Mouse (Mus musculus): ENCODE data around the gene Grin3a.
A peak's percentile ranks its signal among the peaks of the same experiment; 100 is the strongest.
"Not testable (repeated sequence)": the region's sequence is repeated elsewhere in the genome, so short reads cannot be mapped to it uniquely, and the experiment has no call there.

Gene Grin3a

DNA sequence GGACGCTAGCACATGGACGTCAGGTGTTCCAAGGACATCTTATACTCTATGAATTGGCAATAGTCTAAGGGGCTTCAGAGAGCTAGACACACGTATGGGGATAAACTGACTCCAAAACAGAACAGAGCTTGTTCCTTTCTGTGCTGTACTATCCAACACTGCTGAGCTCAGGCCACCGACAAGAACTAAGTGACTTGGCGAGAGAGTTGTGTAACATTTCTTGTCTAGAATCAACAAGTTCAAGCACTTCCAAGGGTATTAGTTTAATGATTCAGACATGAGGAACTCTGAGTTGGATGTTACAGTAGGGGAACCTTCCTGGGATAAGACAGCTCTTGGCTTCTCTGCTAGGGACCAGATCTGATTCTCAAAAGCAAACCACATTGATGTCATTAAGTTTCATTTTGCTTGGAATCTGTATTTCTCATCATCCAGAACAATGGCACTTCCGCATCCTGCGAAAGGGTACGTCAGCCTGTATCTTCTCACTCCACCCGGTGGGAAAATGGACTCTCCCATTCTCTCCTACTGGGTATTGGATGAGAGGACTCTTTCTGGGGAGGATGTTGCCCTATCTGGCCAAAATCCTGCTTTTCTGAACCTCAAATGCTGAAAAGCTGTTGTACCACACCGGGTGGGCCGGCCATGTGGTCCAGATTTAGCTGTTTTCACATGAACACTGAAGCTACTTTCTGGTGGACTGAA, 165.2 kb downstream of the Grin3a start:
- DNase-seq (ENCODE audit: low read depth): no peak

DNA sequence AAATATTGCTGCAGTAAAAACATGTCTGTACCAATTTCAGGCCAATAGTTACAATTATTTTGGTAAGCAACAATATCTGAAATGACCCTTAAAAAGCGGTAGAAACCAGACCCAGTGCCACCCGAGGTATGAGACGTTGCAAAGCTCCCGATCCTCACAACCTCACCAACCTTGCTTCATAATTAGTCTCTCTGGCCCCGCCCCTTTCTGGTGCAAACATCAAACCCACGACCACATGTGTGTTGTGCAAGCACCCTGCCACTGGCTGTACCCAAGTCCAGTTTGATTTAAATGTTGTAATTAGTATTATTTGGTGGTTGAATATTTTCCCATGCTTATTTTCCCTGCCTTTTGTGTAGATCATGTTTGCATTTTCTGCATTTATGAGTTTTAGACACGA, 168.8 kb downstream of the Grin3a start:
- DNase-seq (ENCODE audit: low read depth): no peak

DNA sequence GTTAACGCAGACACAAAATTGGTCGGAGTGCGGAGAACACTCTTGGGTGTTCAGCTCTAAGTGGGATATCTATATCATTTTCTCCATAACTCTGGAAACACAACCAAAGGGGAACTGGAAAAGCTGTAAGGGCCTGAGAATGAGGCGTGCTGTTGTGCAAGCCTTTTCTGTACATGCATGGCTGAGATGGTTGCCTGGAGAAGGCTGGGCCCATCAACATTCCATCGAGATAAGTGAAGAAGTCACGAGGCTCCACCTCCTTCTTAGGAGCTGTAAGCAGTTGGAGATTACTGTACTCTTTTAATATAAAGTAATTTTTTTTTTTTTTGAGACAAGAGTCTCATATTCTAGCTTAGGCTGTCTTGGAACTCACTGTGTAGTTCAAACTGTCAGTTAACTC, 169.5 kb downstream of the Grin3a start:
- no peak for DNase-seq (ENCODE audit: low read depth)

DNA sequence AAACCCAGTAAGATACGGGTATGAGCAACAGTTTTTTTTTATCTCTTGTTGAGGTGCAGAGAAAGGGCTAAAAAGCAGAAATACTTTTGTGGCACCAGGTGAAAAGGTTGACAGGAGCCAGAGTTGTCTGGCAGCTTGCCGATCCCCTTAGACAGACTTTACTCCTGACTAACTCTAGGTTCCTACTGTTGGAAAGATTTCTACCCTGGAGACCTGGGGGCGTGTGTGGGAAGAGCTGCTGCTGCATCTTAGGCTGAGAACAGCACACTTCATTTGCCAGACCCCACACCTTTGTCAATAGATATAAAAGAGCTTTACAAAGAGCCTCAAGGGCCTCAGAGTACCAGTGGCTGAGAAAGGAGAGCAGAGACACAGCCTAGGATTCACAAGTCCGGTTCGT, 180.7 kb downstream of the Grin3a start:
- no peak for DNase-seq (ENCODE audit: low read depth)

DNA sequence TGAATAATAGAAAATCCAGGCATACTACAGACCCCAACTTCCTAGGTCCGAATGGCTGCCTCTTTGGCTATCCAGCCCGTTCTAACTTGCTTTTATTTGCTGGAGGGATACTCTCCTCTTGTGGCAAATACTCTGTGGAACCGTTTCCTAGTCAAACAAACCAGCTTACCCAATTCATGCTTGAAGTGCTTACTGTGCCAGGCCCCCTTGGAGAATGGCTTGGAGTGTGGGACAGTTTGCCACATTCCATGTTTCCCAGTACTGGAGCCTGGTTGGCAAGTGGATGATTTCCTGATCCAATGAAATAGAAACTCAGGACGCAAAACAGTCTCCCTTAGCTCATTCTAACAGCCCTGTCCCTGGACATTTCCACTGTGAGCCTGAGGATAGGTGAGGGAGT, 183.3 kb downstream of the Grin3a start:
- no peak for DNase-seq (ENCODE audit: low read depth)

DNA sequence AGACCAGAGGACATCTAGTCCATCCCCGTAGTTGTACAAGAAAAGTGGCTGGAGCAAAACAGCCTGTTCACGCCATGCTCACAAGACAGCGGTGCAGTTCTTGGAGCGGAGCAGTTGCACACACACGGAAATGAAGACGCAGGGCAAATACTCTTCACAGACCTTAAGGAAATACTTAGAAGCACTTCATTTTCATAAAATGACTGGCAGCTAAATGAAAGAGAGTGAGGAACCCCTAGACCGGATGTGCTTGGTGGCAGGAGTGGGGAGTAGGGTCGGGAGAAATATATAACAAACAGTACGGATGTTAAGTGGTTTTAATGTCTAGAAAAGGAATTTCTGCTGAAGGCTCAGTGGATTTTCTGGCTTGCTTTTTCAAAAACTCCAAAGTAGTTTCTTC, 183.9 kb downstream of the Grin3a start:
- DNase-seq (ENCODE audit: low read depth): no peak

DNA sequence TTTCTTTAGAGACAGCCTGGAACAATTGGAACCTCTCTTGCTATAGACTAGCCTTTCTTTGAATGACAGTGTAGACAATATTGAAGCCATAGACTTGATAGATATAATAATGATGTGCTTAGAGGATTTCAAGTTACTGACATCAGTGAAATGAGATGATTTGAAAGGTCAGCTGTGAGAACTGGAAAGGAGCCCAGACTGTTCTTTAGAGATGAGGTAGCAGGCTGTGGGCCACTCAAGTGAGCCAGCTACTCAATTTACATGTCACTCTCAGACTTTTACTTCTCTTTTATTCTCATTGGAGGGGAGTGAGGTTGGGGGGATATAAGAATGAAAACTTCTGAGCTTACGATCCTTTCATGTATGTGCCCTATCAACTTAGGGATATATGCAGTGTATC, 186.1 kb downstream of the Grin3a start:
- DNase-seq (ENCODE audit: low read depth): no peak

DNA sequence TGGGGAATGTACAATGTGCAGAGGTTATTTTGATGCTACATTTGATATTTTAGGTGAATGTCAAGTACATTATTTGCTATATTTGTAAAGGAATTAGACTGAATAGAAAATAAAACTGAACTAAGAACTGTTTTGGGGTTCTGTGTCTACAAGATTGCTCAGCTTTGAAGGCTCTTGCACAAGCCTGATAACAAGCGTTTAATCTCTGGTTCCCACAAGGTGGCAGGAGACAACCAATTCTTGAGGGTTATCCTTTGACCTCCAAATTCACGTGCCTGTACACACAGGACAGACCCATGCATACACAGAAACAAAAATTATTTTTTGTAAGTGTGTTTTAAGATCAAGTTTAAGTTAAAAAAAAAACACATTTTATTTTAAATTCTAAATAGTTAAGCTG, 205.6 kb downstream of the Grin3a start:
- no peak for DNase-seq (ENCODE audit: low read depth)

DNA sequence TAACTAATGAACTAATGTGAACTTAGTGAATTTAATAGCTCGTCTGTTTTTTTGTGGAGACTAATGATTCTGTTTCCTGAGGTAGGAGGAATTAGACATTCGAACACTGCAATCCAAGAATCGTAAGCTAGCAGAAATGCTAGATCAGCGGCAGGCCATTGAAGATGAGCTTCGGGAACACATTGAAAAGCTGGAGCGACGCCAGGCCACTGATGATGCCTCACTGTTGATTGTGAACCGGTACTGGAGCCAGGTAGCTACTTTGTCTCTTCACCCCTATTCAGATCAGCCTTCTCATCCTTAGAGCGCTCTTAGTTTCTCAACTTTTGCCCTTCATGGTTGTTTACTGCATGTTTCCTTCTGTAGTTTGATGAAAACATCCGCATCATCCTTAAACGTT, 207.7 kb downstream of the Grin3a start:
- no peak for DNase-seq (ENCODE audit: low read depth)

DNA sequence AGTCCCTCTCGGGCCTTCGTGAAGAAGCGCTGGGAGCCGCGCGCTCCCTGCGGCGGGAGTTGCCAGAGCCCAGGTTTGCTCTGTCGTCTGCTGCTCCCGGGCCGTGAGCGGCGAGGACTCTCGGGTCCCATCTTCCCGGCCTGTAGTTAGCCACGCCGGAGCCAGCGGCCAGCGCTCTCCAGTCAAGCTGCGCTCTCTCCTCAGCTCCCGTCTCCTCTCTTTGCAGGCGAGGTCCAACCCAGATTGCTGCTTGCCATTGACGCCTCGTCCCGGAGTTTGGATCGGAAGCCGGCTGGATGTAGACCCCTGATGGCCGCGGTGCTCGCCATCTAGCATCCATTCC, 213.4 kb downstream of the Grin3a start:
- DNase-seq (ENCODE audit: low read depth): no peak

DNA sequence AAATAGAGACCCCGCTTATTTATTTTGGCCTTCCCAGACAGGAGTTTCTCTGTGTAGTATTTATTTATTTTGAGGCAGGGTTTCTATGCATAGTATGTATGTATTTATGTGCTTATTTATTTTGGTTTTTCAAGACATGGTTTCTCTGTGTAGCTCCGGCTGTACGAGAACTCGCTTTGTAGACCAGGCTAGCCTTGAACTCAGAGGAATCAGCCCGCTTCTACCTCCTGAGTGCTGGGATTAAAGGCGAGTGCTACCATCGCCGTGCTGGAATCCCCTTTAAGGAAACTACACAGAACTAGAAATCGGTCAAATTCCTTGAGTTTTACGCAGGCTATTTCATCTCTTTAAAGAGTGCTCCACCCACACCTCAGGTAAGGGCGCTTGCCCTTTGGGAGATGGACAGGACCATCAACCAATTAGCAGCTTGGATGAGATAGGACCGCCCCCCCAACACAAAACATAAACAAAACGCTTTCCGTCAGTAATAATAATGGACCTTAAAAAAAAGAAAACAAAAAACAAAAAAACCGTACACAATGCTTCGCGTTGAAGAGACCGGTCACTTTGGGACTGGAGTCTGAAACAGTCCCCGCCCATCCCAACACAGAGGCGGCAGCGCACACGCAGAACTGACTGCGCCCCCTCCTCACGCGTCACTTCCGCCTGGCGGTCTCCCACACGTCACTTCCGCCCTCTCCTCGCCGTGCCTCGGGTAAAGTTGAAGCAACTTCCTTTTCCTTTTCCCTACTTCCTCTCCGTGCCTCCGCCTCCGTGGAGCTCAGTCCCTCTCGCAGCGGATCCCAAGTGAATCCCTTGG, 214.0 kb downstream of the Grin3a start, which contains the start of gene Rnf20:
Gene Rnf20, plus strand, starts transcription at position 688 of the 820 bp plus-strand sequence.
- peak; percentile 88 for DNase-seq (ENCODE audit: low read depth)

DNA sequence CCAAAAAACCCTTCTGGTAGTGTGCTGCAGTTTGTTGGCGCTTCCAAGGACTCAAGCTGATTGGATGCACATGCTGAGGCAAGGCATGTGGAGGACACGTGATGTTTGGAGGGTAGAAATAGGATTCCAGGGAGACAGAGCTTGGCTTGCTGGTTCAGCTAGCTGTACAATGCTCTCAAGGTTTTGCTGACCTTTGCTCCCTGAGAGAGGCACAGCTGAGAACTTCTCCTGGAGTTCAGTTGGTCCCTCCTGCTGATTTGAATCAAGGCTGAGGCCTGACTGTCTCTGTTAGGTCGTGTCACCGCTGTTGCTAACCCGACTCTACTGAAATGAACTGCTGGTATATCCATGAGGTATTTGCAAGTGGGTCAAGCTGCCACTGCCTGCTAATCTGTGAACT, 216.6 kb downstream of the Grin3a start:
- DNase-seq (ENCODE audit: low read depth): no peak

DNA sequence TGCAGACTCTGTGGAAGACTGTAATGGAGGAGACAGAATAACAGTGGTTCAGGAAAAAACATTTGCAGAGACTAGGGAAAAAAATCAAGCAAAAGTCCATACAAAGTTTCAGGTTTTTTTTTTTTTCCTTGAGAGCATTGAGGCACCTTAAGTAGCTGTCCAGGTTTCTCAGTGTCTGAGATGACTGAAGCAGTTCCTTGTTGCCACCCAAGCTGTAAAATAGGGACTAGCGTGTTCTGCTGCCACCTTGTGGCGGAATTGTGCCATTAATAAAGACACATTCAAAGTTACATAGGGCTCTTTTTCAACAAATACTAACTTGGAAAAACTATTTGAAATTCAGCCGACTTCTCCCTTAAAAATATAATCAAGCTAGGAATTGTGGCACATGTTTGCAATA, 218.6 kb downstream of the Grin3a start:
- DNase-seq (ENCODE audit: low read depth): peak; percentile 41

DNA sequence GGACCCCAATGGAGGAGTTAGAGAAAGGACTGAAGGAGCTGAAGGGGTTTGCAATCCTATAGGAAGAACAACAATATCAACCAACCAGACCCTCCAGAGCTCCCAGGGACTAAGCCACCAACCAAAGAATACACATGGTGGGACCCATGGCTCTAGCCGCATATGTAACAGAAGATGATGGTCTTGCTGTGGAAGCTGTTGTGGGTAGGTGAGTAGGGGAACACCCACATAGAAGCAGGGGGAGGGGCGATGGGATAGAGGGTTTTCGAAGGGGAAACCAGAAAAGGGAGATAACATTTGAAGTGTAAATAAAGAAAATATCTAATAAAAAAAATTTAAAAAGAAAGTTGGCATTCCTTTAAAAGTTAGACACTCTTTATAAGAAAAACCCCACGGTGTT, 220.6 kb downstream of the Grin3a start:
- DNase-seq (ENCODE audit: low read depth): not testable (repeated sequence)

DNA sequence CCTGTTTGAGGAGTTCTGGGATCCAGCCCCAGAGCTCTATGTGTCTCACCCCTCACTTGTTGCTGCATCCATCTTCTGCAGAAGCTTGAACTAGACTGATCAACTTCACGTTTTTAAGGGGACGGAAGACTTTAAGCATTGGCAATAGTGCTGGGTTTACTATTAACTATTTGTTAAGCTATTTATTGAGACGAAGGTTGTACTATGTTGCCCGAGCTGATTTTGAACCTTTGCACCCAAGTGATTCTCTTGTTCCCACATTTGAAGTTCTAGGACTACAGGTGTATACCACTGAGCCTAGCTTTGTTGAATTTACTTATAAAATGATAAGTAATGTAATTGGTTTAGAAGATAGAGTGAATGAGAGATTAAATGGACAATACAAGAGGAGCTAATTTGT, 221.6 kb downstream of the Grin3a start:
- DNase-seq (ENCODE audit: low read depth): no peak

DNA sequence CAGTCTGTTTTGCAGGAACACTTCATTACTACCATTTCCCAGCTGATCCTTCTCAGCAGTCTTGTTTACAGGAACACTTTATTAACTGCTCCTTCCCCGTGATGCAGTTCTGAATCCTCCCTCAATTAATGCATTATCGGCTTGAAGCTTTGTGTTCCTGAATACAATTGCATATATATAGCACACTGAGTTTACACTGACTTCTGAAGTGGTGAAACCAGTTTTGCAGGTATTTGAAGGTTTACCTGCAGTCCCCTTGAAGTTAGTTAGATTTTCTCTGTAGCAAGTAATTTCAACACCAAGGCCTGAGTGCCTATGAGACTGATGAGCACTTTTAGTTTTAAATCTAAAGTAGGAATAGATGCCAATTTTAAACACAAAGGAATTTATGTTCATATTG, 223.3 kb downstream of the Grin3a start:
- DNase-seq (ENCODE audit: low read depth): no peak

DNA sequence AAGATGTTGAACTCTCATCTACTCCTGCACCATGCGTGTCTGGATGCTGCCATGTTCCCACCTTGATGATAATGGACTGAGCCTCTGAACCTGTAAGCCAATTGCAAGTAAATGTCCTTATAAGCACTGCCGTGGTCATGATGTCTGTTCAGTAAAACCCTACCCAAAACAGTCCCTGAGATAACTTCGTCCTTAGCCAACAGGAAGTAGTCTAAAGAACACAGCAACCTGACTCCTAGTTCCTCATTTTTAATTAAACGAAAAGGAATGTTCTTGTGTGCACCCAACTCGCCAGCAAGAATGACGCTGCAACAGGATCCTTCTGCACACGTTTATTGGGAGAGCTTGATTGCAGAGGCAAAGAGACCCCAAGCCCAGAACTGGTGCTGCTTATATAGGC, 225.7 kb downstream of the Grin3a start:
- DNase-seq (ENCODE audit: low read depth): not testable (repeated sequence)

DNA sequence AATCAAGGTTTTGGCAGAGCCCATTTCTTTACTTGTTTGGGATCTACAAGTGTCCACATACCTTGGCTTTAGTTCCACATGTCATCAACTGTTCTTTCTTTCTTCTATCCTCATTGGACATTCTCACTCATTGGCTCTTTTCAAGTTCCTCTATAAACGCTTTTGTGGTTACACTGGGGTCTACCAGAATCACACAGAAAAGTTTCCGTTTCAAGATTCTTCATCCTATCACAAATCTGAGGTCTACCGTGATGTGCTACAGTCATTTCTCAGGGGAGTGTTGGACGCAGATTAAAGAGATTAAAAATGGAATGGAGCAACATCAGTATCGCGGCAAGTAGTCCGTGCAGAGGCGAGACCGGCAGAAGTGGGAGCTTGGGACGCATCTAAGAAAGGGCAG, 228.6 kb downstream of the Grin3a start:
- no peak for DNase-seq (ENCODE audit: low read depth)

Measured in fibroblast of lung, adult 2 months (primary cell).